Mouse (Mus musculus) telencephalon, adult 2 months (tissue): Measurements from ENCODE around the gene Gtpbp3.
A peak's percentile ranks its signal among the peaks of the same experiment; 100 is the strongest.

Experiments
- DNase-seq: peaks from one replicate; pipeline ENCODE4 v3.0.0-alpha.2; 2011; ENCODE audit warnings: low read depth, low spot score

The Gtpbp3 gene

DNA sequence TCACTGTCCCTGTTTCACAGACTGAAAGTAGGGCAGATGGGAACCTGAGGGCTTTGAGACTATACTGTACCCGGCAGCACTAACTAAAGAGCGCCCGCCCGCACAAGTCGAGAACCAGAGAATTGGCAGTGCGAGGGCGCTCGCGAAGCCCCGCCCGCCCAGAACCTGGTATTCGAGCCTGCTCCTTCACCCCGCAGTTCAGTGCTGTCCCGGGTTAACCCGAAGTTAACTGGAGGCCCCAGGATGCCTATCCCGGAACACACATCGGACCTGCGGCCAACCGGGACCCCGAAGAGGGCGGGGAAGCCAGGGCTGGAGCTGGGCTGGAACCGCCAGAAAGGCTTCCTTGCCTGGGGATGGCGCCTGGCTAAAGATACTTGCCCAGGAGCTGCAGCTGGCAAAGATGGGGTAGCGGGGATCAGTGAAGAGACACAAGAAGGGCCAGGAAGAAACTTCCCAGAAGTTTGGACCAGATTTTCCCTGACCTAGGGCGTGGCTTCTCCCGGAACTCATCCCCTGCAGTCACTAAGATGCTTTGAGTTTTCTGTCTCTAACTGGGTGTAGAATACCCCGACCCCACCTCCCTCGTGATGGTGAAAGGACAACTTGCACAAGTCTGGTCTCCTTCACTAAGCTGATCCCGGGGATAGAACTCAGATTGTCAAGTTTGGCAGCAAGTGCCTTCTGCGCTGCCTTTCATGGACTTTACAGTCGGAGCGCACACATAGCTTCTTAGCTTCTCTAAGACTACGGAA, at the start of gene Gtpbp3:
TSS of gene Gtpbp3 (plus strand) at position 413 of the 755 bp plus-strand sequence.
- DNase-seq = peak; percentile 68

GRCm38 (mm10) chr8:71441404-71441803, 46.5 kb upstream of the Gtpbp3 start:
- no peak for DNase-seq

DNA sequence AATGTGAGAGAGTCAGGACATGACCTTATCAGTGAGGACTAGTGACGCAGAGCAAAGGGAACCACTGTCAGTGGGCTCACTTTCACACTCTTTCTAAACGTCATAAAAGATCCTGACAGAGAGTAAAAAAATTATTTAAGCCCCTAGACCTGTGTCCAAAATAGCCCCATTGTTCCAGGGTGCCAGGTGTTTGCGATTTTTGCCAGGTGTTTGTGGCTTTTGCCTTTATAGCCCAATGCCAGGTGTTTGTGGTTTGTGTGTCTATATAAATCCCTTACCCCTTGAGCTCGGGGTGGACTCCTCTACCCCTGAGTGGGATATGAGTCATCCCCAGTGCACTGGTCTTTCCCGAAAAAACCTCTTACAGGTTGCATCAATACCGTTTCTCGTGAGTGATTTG, 42.8 kb upstream of the Gtpbp3 start:
- DNase-seq = no peak

- no peak for DNase-seq
Measured at GRCm38 (mm10) chr8:71451337-71451736, 36.6 kb upstream of the Gtpbp3 start.

GRCm38 (mm10) chr8:71451777-71452176, 36.1 kb upstream of the Gtpbp3 start:
- no peak for DNase-seq

DNA sequence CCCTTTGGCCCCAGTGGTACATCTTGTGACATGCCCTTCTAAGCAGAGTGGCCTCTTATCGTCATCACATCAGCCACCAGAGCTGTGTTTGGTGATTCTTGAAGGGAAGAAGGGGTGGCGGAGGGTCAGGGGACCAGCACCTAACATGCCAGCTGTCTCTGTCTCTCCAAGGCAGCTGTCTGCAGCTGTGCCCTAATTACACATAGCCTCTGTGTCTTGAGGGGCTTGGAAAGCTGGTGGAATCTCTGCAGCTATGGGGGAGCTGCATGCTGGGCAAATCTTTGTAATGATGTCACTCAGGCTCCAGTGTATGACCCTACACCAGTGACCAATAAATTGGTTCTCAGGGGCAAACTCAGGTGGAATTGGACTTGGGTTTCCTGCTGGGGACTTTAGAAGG, 35.2 kb upstream of the Gtpbp3 start:
- no peak for DNase-seq

- no peak for DNase-seq
Measured at GRCm38 (mm10) chr8:71454668-71455067, 33.2 kb upstream of the Gtpbp3 start.

DNA sequence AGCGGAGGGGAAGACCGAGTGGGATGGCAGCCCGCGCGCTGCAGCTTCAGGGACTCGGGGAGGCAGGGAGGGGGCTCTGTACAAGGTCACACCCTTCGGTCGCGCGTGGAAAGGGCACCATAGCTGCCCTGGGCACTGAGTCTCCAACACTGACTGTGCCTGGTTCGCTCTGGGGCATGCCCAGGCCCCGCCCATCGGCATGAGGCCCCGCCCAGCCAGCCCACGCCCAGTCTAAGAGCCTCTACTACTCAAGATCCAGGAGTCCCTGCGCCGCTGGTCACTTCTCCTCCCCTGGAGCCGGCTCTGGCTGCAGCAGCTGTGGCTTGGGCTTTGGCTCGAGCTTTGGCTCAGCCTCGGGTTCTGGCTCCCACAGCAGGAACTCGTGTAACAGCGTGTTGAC, 31.0 kb upstream of the Gtpbp3 start:
- no peak for DNase-seq

- DNase-seq = no peak
Measured at GRCm38 (mm10) chr8:71457659-71458270, 30.1 kb upstream of the Gtpbp3 start.

- no peak for DNase-seq
Measured at GRCm38 (mm10) chr8:71460716-71461115, 27.2 kb upstream of the Gtpbp3 start.

DNA sequence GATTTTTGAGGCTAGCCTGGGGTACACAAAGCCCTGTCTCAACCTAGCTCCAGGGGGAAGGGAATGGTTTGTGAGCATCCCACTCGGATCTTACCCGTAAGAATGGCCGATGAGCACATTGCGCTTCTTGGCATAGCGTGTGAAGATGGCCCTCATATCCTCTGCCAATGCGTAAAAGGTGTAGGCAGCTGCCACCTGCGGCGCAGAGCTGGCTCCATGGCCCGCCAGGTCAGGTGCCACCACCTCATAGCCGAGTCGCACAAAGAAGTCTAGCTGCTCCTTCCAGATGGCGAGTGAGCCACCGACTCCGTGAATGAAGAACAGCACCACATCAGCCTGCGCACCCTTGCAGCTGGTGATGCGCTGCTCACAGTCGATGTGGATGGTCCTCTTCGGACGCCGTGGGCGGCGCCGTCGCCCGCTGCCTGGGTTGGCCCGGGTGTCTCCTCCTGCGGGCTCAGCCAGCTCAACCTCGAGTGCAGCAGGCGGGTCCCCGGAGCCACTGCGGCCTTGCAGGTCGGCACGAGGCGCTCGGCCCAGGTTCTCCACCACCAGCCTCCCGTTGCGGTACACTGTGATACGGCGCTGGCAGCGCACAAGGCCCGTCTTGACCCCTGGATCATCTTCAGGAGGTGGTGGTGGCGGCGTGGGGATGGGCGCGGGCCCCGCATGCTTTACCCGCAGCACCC, 26.6 kb upstream of the Gtpbp3 start:
- DNase-seq = no peak

- DNase-seq = no peak
Measured at GRCm38 (mm10) chr8:71462191-71462590, 25.7 kb upstream of the Gtpbp3 start.

DNA sequence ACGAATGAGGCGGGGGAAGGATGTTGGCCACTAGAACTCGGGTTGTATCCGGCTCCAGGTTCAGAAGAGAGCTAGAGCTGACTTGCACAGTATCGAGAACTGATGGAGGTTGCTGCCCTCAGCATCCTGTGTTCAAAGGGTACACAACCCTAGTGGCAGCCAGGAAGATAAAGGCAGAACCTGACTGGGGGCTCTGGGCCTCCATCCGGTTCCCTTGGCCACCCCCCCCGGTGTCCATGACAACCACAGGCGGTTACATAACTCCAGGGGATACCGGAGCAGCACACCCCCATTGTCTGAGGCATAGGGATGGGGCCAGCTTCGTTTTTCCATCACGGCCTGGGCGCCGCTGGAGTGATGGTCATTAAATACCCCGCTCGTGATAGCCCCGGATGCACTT, 25.1 kb upstream of the Gtpbp3 start:
- DNase-seq = no peak

DNA sequence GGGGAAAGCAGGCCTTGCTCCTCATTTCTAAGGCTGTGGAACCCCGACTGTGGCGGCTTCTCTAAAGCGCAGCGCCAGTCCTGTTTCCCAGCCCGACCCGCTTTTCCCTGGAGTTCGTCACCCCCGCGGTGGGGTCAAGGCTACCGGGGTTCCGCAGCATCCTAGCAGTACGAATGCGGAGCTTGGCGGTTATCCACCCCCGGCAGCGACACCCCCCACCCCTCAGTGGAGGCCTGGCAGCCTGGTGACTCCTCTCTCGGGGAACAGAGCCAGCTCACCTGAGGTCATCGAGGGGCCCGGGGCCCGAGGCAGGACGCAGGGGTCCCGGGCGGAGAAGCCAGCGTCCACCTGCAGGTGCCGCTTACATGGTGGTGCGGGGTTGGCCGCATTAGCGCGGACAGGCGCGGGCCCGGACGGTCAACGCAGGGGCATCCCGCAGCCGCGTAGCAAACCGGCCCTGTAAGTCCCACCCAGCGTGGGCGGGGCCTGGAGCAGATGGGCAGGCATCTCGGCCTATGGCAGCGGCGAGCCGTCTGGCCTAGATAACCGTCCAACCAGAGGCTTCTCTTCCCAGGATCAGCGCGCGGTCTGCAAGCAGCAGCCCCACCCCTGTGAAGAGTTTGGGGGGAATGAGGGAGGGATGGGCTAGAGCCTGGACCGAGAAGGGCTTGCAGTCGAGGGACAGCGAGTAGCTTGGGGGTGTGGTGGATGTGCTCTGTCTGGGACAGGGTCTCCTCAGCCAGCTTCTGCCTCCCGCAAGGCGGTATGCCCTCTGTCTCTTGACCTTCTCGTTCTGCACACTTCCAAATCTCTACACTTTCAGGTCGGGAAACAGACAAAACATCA, 24.5 kb upstream of the Gtpbp3 start, which contains the start of gene Abhd8:
TSS of gene Abhd8 (minus strand) at position 468 of the 846 bp plus-strand sequence.
- DNase-seq = peak; percentile 97

- peak; percentile 100 for DNase-seq
Measured at GRCm38 (mm10) chr8:71464513-71465500, 23.1 kb upstream of the Gtpbp3 start, which contains the start of gene Mrpl34. Gene Mrpl34, plus strand, starts transcription at chr8:71464959.

- DNase-seq = no peak
Measured at GRCm38 (mm10) chr8:71465733-71466132, 22.2 kb upstream of the Gtpbp3 start.

- no peak for DNase-seq
Measured at GRCm38 (mm10) chr8:71466198-71466597, 21.7 kb upstream of the Gtpbp3 start.

DNA sequence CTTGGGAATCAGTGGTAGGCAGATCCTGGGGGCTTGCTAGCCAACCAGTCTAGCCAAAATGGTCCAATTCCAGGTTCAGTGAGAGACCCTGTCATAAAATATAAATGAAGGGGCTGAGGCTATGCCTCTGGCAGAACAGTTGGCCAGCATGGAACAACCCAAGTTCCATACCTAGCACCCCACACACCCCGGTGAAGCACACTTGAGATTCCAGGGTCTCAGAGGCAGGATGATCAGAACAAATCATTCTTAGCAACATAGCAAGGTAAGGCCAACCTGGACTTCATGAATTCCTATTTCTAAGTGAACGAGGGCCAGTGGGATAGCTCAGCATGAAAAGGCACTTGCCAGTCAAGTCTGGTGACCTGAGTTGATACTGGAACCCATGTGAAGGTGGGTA, 20.7 kb upstream of the Gtpbp3 start:
- DNase-seq = no peak

DNA sequence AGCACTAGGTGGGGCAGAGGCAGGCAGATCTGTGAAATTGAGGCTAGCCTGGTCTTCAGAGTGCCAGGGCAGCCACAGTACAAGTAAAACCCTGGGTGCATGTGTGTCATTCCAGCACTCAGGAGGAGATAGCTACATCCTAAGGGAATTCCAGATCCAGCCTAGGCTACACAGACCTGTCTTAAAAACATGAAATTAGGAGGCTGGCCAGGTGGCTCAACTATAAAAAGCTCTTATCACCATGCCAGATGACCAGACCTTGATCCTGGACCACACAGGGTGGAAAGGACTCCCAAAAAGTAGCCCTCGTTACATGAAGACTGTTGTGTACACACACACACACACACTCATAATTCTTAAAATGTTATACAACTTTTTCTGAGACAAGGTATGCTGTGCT, 19.9 kb upstream of the Gtpbp3 start:
- no peak for DNase-seq

GRCm38 (mm10) chr8:71468916-71469315, 19.0 kb upstream of the Gtpbp3 start, which contains the start of gene Dda1:
Gene Dda1, plus strand, starts transcription at chr8:71469199.
- peak; percentile 99 for DNase-seq
